Mouse (Mus musculus) heart, embryonic 11.5 days (tissue): ENCODE measurements at regions not wholly inside any gene's neighbourhood (a gene's known extent, or its start where the extent isn't known, plus 50 kb on each side); places are given as distances from the start of the nearest gene placed in this dataset.

Source experiments
- ATAC-seq: fragments of 200-750 bp; cut with Nextera tagmentation; replicated peaks from 2 replicates; pipeline ENCODE4 v1.8.0; 2017; ENCODE audit warnings: moderate library complexity; ENCODE audit not compliant: insufficient number of reproducible peaks, low FRiP score, low TSS enrichment
- H3K27ac ChIP-seq: fragments of 300-500 bp; sonication (generic); 2 replicates; pipeline ENCODE4 v1.5.1; 2014; ENCODE audit warnings: mild to moderate bottlenecking, low read depth, low read length
- H3K27me3 ChIP-seq: fragments of 300-500 bp; sonication (generic); 2 replicates; pipeline ENCODE4 v1.6.1; 2014; ENCODE audit warnings: mild to moderate bottlenecking, low read length, mixed read lengths; ENCODE audit not compliant: control insufficient read depth, insufficient read depth
- H3K36me3 ChIP-seq: fragments of 300-500 bp; sonication (generic); 2 replicates; pipeline ENCODE4 v1.6.1; 2014; ENCODE audit warnings: mild to moderate bottlenecking, low read length, moderate library complexity, mixed read lengths; ENCODE audit not compliant: control insufficient read depth, insufficient read depth
- H3K4me1 ChIP-seq: fragments of 300-500 bp; sonication (generic); 2 replicates; pipeline ENCODE4 v1.6.1; 2014; ENCODE audit warnings: low read length; ENCODE audit not compliant: control insufficient read depth, insufficient read depth
- H3K4me2 ChIP-seq: fragments of 300-500 bp; sonication (generic); 2 replicates; pipeline ENCODE4 v1.6.1; 2014; ENCODE audit warnings: mild to moderate bottlenecking, moderate library complexity
- H3K4me3 ChIP-seq: fragments of 300-500 bp; sonication (generic); 2 replicates; pipeline ENCODE4 v1.5.1; 2014; ENCODE audit warnings: low read depth, low read length
- H3K9ac ChIP-seq: fragments of 300-500 bp; sonication (generic); 2 replicates; pipeline ENCODE4 v1.6.1; 2014; ENCODE audit warnings: mild to moderate bottlenecking, low read depth, low read length, moderate library complexity
- H3K9me3 ChIP-seq: fragments of 300-500 bp; sonication (generic); replicated peaks from 2 replicates; pipeline ENCODE4 v1.6.1; 2016; ENCODE audit warnings: low read length; ENCODE audit not compliant: control insufficient read depth
- WGBS: fragments of 180-500 bp; shearing (Covaris S2); extraction: QIAGEN DNeasy Blood & Tissue Kit; methylation state at CpG from one replicate; pipeline ENCODE4 v1.1.7; 2014; ENCODE audit not compliant: insufficient replicate concordance; 5-methylcytosine and 5-hydroxymethylcytosine counted together

DNA sequence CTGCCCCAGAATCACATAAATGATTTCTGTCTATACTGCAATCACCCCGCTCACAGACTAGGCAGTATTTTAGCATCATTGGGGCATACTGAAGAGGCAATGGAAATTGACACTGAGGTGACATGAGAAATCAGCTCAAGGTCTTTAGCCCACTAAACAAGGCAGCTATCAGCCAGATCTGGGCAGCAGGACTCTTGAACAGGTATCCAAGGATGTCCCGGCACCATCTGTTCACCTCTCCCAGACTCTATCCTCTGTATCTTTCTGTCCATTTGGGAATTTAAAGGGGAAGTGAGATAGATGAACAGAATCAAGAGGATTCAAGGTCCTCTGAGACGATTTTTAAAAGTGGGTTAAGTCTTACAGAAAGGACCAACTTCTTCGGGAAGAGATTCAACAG, 112.1 kb downstream of the Pttg1 start:
- H3K4me1 ChIP-seq = no peaks in the 10 kb centered on the region
- no peaks in the 10 kb centered on the region for H3K27me3 ChIP-seq
- no peak overlapping the region for H3K9ac ChIP-seq
- H3K4me2 ChIP-seq = no peak overlapping the region
- no peak overlapping the region for H3K4me3 ChIP-seq
- no peak overlapping the region for H3K27ac ChIP-seq
- no peaks in the 10 kb centered on the region for H3K9me3 ChIP-seq
- 72% methylated on average over 4 of the region's 4 CpGs for WGBS
- no peaks in the 10 kb centered on the region for H3K36me3 ChIP-seq
- ATAC-seq = no peak
